In the genomic region with DNA sequence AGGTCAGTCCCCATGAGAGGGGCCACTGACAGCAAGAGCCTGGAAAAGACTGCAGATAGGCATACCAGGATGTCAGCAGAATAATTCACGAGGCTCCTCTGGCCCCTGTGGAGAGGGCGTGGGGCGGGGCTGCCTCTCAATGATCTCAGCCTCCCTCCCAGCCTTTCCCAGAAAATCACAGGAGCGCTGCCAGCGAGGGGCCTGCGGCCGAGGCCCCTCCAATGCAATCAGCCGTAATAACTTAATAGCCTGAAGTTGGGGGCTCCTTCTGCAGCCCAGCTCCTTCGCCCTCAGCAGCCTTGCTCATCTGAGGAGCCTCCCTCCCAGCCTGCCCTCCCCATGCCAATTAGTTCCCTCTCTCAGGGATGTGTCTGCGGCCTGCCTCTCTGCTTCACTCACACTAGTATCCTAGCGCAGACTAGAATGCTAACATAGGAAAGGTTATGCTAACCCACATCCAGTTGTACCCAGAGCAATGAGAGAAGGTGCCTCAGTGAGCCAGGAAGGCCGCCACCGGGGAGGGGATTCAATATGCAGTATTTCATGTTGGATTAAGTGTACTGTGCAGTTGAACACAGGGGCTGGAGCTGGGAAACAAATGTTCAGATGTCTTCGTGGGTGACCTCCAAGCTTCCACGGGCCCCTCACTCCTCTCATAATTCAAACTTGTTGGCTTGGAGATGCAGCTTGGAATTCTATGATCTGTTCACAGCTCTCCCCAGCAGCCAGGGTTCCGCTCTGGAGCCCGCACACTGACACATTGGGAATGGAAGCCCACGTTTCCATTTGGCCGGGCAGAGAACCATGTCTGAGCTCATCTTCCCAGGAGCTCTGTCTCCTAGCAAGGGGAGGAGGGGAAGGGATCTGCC, we compare ENCODE assay signal across 8 mouse cellular contexts.
A peak's percentile ranks its signal among the peaks of the same experiment; 100 is the strongest.
DNase-seq lines count a peak whose midpoint lies in the region; ATAC-seq and TF ChIP-seq lines count a peak whose summit lies in the region.

No protein-coding gene starts in this region.

- 16% methylated on average over 19 of the region's 19 CpGs for WGBS in kidney, embryonic 15.5 days
- WGBS in embryonic facial prominence, embryonic 13.5 days, result 36% methylated on average over 19 of the region's 19 CpGs
- WGBS in hindbrain, embryonic 15.5 days, result 26% methylated on average over 19 of the region's 19 CpGs
- 8% methylated on average over 19 of the region's 19 CpGs for WGBS in neural tube, embryonic 13.5 days
- 50% methylated on average over 19 of the region's 19 CpGs for WGBS in lung, postnatal 0 days

- H3K4me1 ChIP-seq in kidney, embryonic 15.5 days, result peaks cover 27% of the 10 kb centered on the region
- H3K4me1 ChIP-seq in embryonic facial prominence, embryonic 13.5 days, result peaks cover 32% of the 10 kb centered on the region
- peaks cover 11% of the 10 kb centered on the region for H3K4me1 ChIP-seq in hindbrain, embryonic 15.5 days (replicated peaks)
- peaks cover 32% of the 10 kb centered on the region for H3K4me1 ChIP-seq in neural tube, embryonic 13.5 days (replicated peaks)
- no peaks in the 10 kb centered on the region for H3K4me1 ChIP-seq in lung, postnatal 0 days (ENCODE audit: insufficient read depth, low read depth, low read length)

- H3K27ac ChIP-seq in kidney, embryonic 15.5 days, result peak overlapping the region; percentile 78
- peak overlapping the region; percentile 84 for H3K27ac ChIP-seq in embryonic facial prominence, embryonic 13.5 days
- 0 out of 2 replicates have a peak overlapping the region, but pooled peaks have one; percentile 13 for H3K27ac ChIP-seq in hindbrain, embryonic 15.5 days (replicated peaks)
- peak overlapping the region; percentile 63 for H3K27ac ChIP-seq in neural tube, embryonic 13.5 days (replicated peaks)
- no peak overlapping the region for H3K27ac ChIP-seq in lung, postnatal 0 days (ENCODE audit: low read length)

- peaks cover 8% of the 10 kb centered on the region for H3K9me3 ChIP-seq in kidney, embryonic 15.5 days (replicated peaks)
- peaks cover 9% of the 10 kb centered on the region for H3K9me3 ChIP-seq in embryonic facial prominence, embryonic 13.5 days
- H3K9me3 ChIP-seq in hindbrain, embryonic 15.5 days, result no peaks in the 10 kb centered on the region
- peaks cover 11% of the 10 kb centered on the region for H3K9me3 ChIP-seq in neural tube, embryonic 13.5 days
- H3K9me3 ChIP-seq in lung, postnatal 0 days (ENCODE audit: low read length), result no peaks in the 10 kb centered on the region

- ATAC-seq in kidney, embryonic 15.5 days (replicated peaks; ENCODE audit: low FRiP score), result peak; percentile 76
- peak; percentile 57; the same call in 1 of the 2 replicates for ATAC-seq in embryonic facial prominence, embryonic 13.5 days (ENCODE audit: insufficient number of reproducible peaks, insufficient read depth, low FRiP score, low TSS enrichment, low read depth)
- peak; percentile 49; the same call in 1 of the 2 replicates for ATAC-seq in hindbrain, embryonic 15.5 days (ENCODE audit: low FRiP score, low read depth)
- peak; percentile 42 for ATAC-seq in neural tube, embryonic 13.5 days (ENCODE audit: low read depth)
- ATAC-seq in CD4-positive, CD25-positive, alpha-beta regulatory T cell, adult 4 months, result no peak
- ATAC-seq in lung, postnatal 0 days, result no peak

- H3K4me2 ChIP-seq in kidney, embryonic 15.5 days, result 0 out of 2 replicates have a peak overlapping the region, but pooled peaks have one; percentile 2
- peak overlapping the region; percentile 16; the same call in 1 of the 2 replicates for H3K4me2 ChIP-seq in embryonic facial prominence, embryonic 13.5 days
- no peak overlapping the region for H3K4me2 ChIP-seq in hindbrain, embryonic 15.5 days
- no peak overlapping the region; the same call in 1 of the 2 replicates for H3K4me2 ChIP-seq in neural tube, embryonic 13.5 days
- no peak overlapping the region for H3K4me2 ChIP-seq in lung, postnatal 0 days (replicated peaks; ENCODE audit: low read depth, low read length)

- no peak overlapping the region for H3K9ac ChIP-seq in kidney, embryonic 15.5 days
- 0 out of 2 replicates have a peak overlapping the region, but pooled peaks have one; percentile 28 for H3K9ac ChIP-seq in embryonic facial prominence, embryonic 13.5 days
- H3K9ac ChIP-seq in hindbrain, embryonic 15.5 days, result no peak overlapping the region
- 0 out of 2 replicates have a peak overlapping the region, but pooled peaks have one; percentile 10 for H3K9ac ChIP-seq in neural tube, embryonic 13.5 days
- no peak overlapping the region for H3K9ac ChIP-seq in lung, postnatal 0 days (replicated peaks; ENCODE audit: low read depth)

- no peak overlapping the region for H3K4me3 ChIP-seq in kidney, embryonic 15.5 days (replicated peaks)
- no peak overlapping the region for H3K4me3 ChIP-seq in embryonic facial prominence, embryonic 13.5 days
- H3K4me3 ChIP-seq in hindbrain, embryonic 15.5 days, result no peak overlapping the region
- H3K4me3 ChIP-seq in neural tube, embryonic 13.5 days, result no peak overlapping the region
- H3K4me3 ChIP-seq in lung, postnatal 0 days (ENCODE audit: low read depth, low read length), result no peak overlapping the region

- TF ChIP-seq CTCF in lung, postnatal 0 days (IDR thresholded peaks at IDR 0.05), result no peak

- H3K27me3 ChIP-seq in kidney, embryonic 15.5 days, result no peaks in the 10 kb centered on the region
- H3K27me3 ChIP-seq in embryonic facial prominence, embryonic 13.5 days, result no peaks in the 10 kb centered on the region
- H3K27me3 ChIP-seq in hindbrain, embryonic 15.5 days, result no peaks in the 10 kb centered on the region
- no peaks in the 10 kb centered on the region for H3K27me3 ChIP-seq in neural tube, embryonic 13.5 days
- no peaks in the 10 kb centered on the region for H3K27me3 ChIP-seq in lung, postnatal 0 days (replicated peaks; ENCODE audit: insufficient read depth, low read length)

- no peaks in the 10 kb centered on the region for H3K36me3 ChIP-seq in kidney, embryonic 15.5 days
- H3K36me3 ChIP-seq in embryonic facial prominence, embryonic 13.5 days, result no peaks in the 10 kb centered on the region
- no peaks in the 10 kb centered on the region for H3K36me3 ChIP-seq in hindbrain, embryonic 15.5 days
- no peaks in the 10 kb centered on the region for H3K36me3 ChIP-seq in neural tube, embryonic 13.5 days
- H3K36me3 ChIP-seq in lung, postnatal 0 days (ENCODE audit: insufficient read depth, low read length), result no peaks in the 10 kb centered on the region

- no peak for DNase-seq in kidney, adult 18-20 months
- no peak for DNase-seq in thymus, postnatal 10 days (ENCODE audit: low spot score in 2 of 2)
- no peak for DNase-seq in lung, postnatal 0 days (ENCODE audit: low spot score)

- no peak for TF ChIP-seq EP300 in lung, postnatal 0 days (IDR thresholded peaks at IDR 0.05)

Comparison
In these comparisons a context has a peak if more than half of its experiments do, and no peak if none do; other contexts are left out.
1. ATAC-seq: peak in kidney, embryonic 15.5 days (single experiment), embryonic facial prominence, embryonic 13.5 days (single experiment), hindbrain, embryonic 15.5 days (single experiment) and neural tube, embryonic 13.5 days (single experiment); none in CD4-positive, CD25-positive, alpha-beta regulatory T cell, adult 4 months (single experiment) and lung, postnatal 0 days (single experiment).
2. H3K4me2 ChIP-seq: peak in kidney, embryonic 15.5 days (single experiment) and embryonic facial prominence, embryonic 13.5 days (single experiment); none in hindbrain, embryonic 15.5 days (single experiment), neural tube, embryonic 13.5 days (single experiment) and lung, postnatal 0 days (single experiment).
3. H3K9ac ChIP-seq: peak in embryonic facial prominence, embryonic 13.5 days (single experiment) and neural tube, embryonic 13.5 days (single experiment); none in kidney, embryonic 15.5 days (single experiment), hindbrain, embryonic 15.5 days (single experiment) and lung, postnatal 0 days (single experiment).